Mouse (Mus musculus) G1E (cell line): ENCODE measurements around the gene Canx.

Experiments
- CTCF ChIP-seq: IDR thresholded peaks from 2 replicates; pipeline ENCODE4 v1.5.1; 2012; ENCODE audit warnings: low read depth, low read length, inconsistent platforms, mixed read lengths
- GATA1 ChIP-seq: IDR thresholded peaks from 2 replicates; pipeline ENCODE4 v1.6.1; 2012; ENCODE audit warnings: borderline replicate concordance, low read length, inconsistent platforms, mixed read lengths

- TF ChIP-seq GATA1 (no peak), CTCF (no peak)
Observed at GRCm38 (mm10) chr11:50322345-50322744, 3.1 kb downstream of the Canx start.
